Mouse (Mus musculus) MEL (cell line): Measurements from ENCODE around the gene Rpl36a. TPM values are rescaled to one million over a fixed set of nuclear protein-coding genes. Genes with fewer than 3 reads are reported as not detected.

Experiments
- DNase-seq: peaks from one replicate; pipeline ENCODE4 v3.0.0; 2011; ENCODE audit warnings: low read depth, low spot score
- H3K27ac ChIP-seq: 2 replicates; pipeline ENCODE4 v1.5.1; 2012; ENCODE audit warnings: low read depth, mild to moderate bottlenecking, control low read depth, low read length, moderate library complexity; ENCODE audit not compliant: control insufficient read depth
- H3K27me3 ChIP-seq, 2 experiments: fragments of 150-350 bp in 1 of 2; sonication (generic) in 1 of 2; 2 replicates each; pipeline ENCODE4 v1.6.1; 2012; ENCODE audit warnings: low read length in 2 of 2, mild to moderate bottlenecking in 2 of 2, improper control_type of control experiment in 1 of 2, moderate library complexity in 1 of 2; ENCODE audit not compliant: insufficient read depth in 2 of 2, control insufficient read depth in 1 of 2
- H3K36me3 ChIP-seq, 2 experiments: 2 replicates each; pipeline ENCODE4 v1.6.1; 2012 to 2014; ENCODE audit warnings: low read length in 2 of 2, improper control_type of control experiment in 1 of 2, inconsistent platforms in 1 of 2, mild to moderate bottlenecking in 1 of 2; ENCODE audit not compliant: insufficient read depth in 2 of 2, control insufficient read depth in 1 of 2
- H3K4me1 ChIP-seq, 2 experiments: fragments of 150-350 bp in 1 of 2; sonication (generic) in 1 of 2; 2 replicates each; pipeline ENCODE4 v1.6.1; 2012; ENCODE audit warnings: low read length in 2 of 2, improper control_type of control experiment in 1 of 2, mild to moderate bottlenecking in 1 of 2; ENCODE audit not compliant: insufficient read depth in 2 of 2, control insufficient read depth in 1 of 2
- H3K4me3 ChIP-seq, 2 experiments: fragments of 150-350 bp in 1 of 2; sonication (generic) in 1 of 2; 2 replicates each; pipeline ENCODE4 v1.5.1; 2012; ENCODE audit warnings: low read depth in 2 of 2, low read length in 2 of 2, mild to moderate bottlenecking in 2 of 2, moderate library complexity in 2 of 2, control low read depth in 1 of 2, improper control_type of control experiment in 1 of 2; ENCODE audit not compliant: control insufficient read depth in 1 of 2, insufficient read depth in 1 of 2
- H3K79me2 ChIP-seq: 2 replicates; pipeline ENCODE4 v1.6.1; 2012; ENCODE audit warnings: mild to moderate bottlenecking, low read length, moderate library complexity; ENCODE audit not compliant: control insufficient read depth, poor library complexity, insufficient read depth
- H3K9ac ChIP-seq: 2 replicates; pipeline ENCODE4 v1.6.1; 2012; ENCODE audit warnings: low read depth, mild to moderate bottlenecking, control low read depth, low read length, moderate library complexity; ENCODE audit not compliant: control insufficient read depth, poor library complexity, severe bottlenecking
- H3K9me3 ChIP-seq: fragments of 150-350 bp; sonication (generic); replicated peaks from 2 replicates; pipeline ENCODE4 v1.6.1; 2012; ENCODE audit warnings: mild to moderate bottlenecking, low read length, improper control_type of control experiment, moderate library complexity; ENCODE audit not compliant: insufficient read depth
- BHLHE40 ChIP-seq: IDR thresholded peaks from 2 replicates; pipeline ENCODE4 v1.6.1; 2012; ENCODE audit warnings: low read depth, mild to moderate bottlenecking, inconsistent platforms, low read length, improper control_type of control experiment, borderline replicate concordance
- CHD1 ChIP-seq: IDR thresholded peaks from 2 replicates; pipeline ENCODE4 v1.6.1; 2012; ENCODE audit warnings: low read depth, mild to moderate bottlenecking, inconsistent platforms, low read length, improper control_type of control experiment
- CHD2 ChIP-seq: IDR thresholded peaks from 2 replicates; pipeline ENCODE4 v1.6.1; 2011; ENCODE audit warnings: low read length, improper control_type of control experiment
- CTCF ChIP-seq, 3 experiments: IDR thresholded peaks in 2 of 3; conservative IDR thresholded peaks in 1 of 3; 2 replicates each; pipeline ENCODE4 v1.5.1; 2011 to 2012; ENCODE audit warnings: low read length in 3 of 3, low read depth in 2 of 3, mild to moderate bottlenecking in 2 of 3, improper control_type of control experiment in 1 of 3, inconsistent platforms in 1 of 3, mixed read lengths in 1 of 3, moderate library complexity in 1 of 3; ENCODE audit not compliant: control insufficient read depth in 1 of 3, insufficient read depth in 1 of 3, poor library complexity in 1 of 3, severe bottlenecking in 1 of 3
- E2F4 ChIP-seq: IDR thresholded peaks from 2 replicates; pipeline ENCODE4 v1.6.1; 2011; ENCODE audit warnings: low read depth, low read length, improper control_type of control experiment, borderline replicate concordance
- ELF1 ChIP-seq: IDR thresholded peaks from 2 replicates; pipeline ENCODE4 v1.6.1; 2014; ENCODE audit warnings: low read depth, mild to moderate bottlenecking, inconsistent platforms, low read length, improper control_type of control experiment, moderate library complexity
- EP300 ChIP-seq, 2 experiments: IDR thresholded peaks; 2 replicates each; pipeline ENCODE4 v1.6.1; 2011; ENCODE audit warnings: improper control_type of control experiment in 2 of 2, low read length in 2 of 2, low read depth in 1 of 2, mild to moderate bottlenecking in 1 of 2
- ETS1 ChIP-seq: IDR thresholded peaks from 2 replicates; pipeline ENCODE4 v1.6.1; 2012; ENCODE audit warnings: low read depth, mild to moderate bottlenecking, inconsistent platforms, low read length, improper control_type of control experiment, moderate library complexity
- GABPA ChIP-seq: IDR thresholded peaks from 2 replicates; pipeline ENCODE4 v1.6.1; 2012; ENCODE audit warnings: low read depth, mild to moderate bottlenecking, inconsistent platforms, low read length, improper control_type of control experiment, moderate library complexity
- GATA1 ChIP-seq: IDR thresholded peaks from 2 replicates; pipeline ENCODE4 v1.6.1; 2011; ENCODE audit warnings: low read depth, low read length, improper control_type of control experiment
- HCFC1 ChIP-seq: IDR thresholded peaks from 2 replicates; pipeline ENCODE4 v1.6.1; 2012; ENCODE audit warnings: low read depth, mild to moderate bottlenecking, inconsistent platforms, low read length, improper control_type of control experiment, moderate library complexity
- JUND ChIP-seq: IDR thresholded peaks from 2 replicates; pipeline ENCODE4 v1.6.1; 2011; ENCODE audit warnings: low read depth, mild to moderate bottlenecking, improper control_type of control experiment, low read length
- KAT2A ChIP-seq: conservative IDR thresholded peaks from 2 replicates; pipeline ENCODE4 v1.6.1; 2012; ENCODE audit warnings: low read depth, low read length, improper control_type of control experiment, inconsistent platforms
- MAFK ChIP-seq: IDR thresholded peaks from 2 replicates; pipeline ENCODE4 v1.6.1; 2011; ENCODE audit warnings: low read depth, mild to moderate bottlenecking, low read length, improper control_type of control experiment, borderline replicate concordance
- MAZ ChIP-seq: IDR thresholded peaks from 2 replicates; pipeline ENCODE4 v1.6.1; 2012; ENCODE audit warnings: low read depth, mild to moderate bottlenecking, inconsistent platforms, low read length, improper control_type of control experiment
- MEF2A ChIP-seq: IDR thresholded peaks from 2 replicates; pipeline ENCODE4 v1.6.1; 2014; ENCODE audit warnings: low read depth, mild to moderate bottlenecking, inconsistent platforms, low read length, improper control_type of control experiment; ENCODE audit not compliant: poor library complexity, insufficient replicate concordance, severe bottlenecking; ENCODE audit errors: extremely low read depth
- MXI1 ChIP-seq: IDR thresholded peaks from 2 replicates; pipeline ENCODE4 v1.6.1; 2011; ENCODE audit warnings: mild to moderate bottlenecking, low read depth, low read length, improper control_type of control experiment
- MYB ChIP-seq: IDR thresholded peaks from 2 replicates; pipeline ENCODE4 v1.6.1; 2011; ENCODE audit warnings: mild to moderate bottlenecking, low read depth, low read length, improper control_type of control experiment
- MYC ChIP-seq: IDR thresholded peaks from 2 replicates; pipeline ENCODE4 v1.6.1; 2011; ENCODE audit warnings: low read depth, mild to moderate bottlenecking, low read length, improper control_type of control experiment, moderate library complexity
- NELFE ChIP-seq: IDR thresholded peaks from 2 replicates; pipeline ENCODE4 v1.6.1; 2011; ENCODE audit warnings: low read depth, low read length, improper control_type of control experiment
- NRF1 ChIP-seq: IDR thresholded peaks from 2 replicates; pipeline ENCODE4 v1.6.1; 2014; ENCODE audit warnings: low read depth, mild to moderate bottlenecking, inconsistent platforms, low read length, improper control_type of control experiment, moderate library complexity; ENCODE audit not compliant: poor library complexity, insufficient read depth, severe bottlenecking
- POLR2A ChIP-seq, 2 experiments: IDR thresholded peaks; 2 replicates each; pipeline ENCODE4 v1.6.1; 2011 to 2012; ENCODE audit warnings: low read length in 2 of 2, mild to moderate bottlenecking in 2 of 2, control low read depth in 1 of 2, improper control_type of control experiment in 1 of 2, low read depth in 1 of 2, moderate library complexity in 1 of 2; ENCODE audit not compliant: control insufficient read depth in 1 of 2, insufficient read depth in 1 of 2, poor library complexity in 1 of 2
- POLR2AphosphoS5 ChIP-seq: IDR thresholded peaks from 2 replicates; pipeline ENCODE4 v1.6.1; 2012; ENCODE audit warnings: low read depth, borderline replicate concordance, mild to moderate bottlenecking, inconsistent platforms, low read length, moderate library complexity, mixed read lengths
- RCOR1 ChIP-seq: IDR thresholded peaks from 2 replicates; pipeline ENCODE4 v1.6.1; 2012; ENCODE audit warnings: low read depth, mild to moderate bottlenecking, inconsistent platforms, low read length, improper control_type of control experiment
- SIN3A ChIP-seq: IDR thresholded peaks from 2 replicates; pipeline ENCODE4 v1.6.1; 2012; ENCODE audit warnings: low read length, improper control_type of control experiment, inconsistent platforms
- SMC3 ChIP-seq: IDR thresholded peaks from 2 replicates; pipeline ENCODE4 v1.6.1; 2011; ENCODE audit warnings: low read depth, low read length, improper control_type of control experiment
- TAL1 ChIP-seq: IDR thresholded peaks from 2 replicates; pipeline ENCODE4 v1.6.1; 2012; ENCODE audit warnings: mild to moderate bottlenecking, inconsistent platforms, low read length, moderate library complexity, mixed read lengths
- TBP ChIP-seq: IDR thresholded peaks from 2 replicates; pipeline ENCODE4 v1.8.0; 2011; ENCODE audit warnings: low read depth, low read length, improper control_type of control experiment
- UBTF ChIP-seq: IDR thresholded peaks from 2 replicates; pipeline ENCODE4 v1.6.1; 2012; ENCODE audit warnings: low read depth, mild to moderate bottlenecking, inconsistent platforms, low read length, improper control_type of control experiment, moderate library complexity, borderline replicate concordance; ENCODE audit not compliant: insufficient read depth
- USF1 ChIP-seq: IDR thresholded peaks from 2 replicates; pipeline ENCODE4 v1.6.1; 2014; ENCODE audit warnings: low read depth, mild to moderate bottlenecking, inconsistent platforms, low read length, improper control_type of control experiment, moderate library complexity
- USF2 ChIP-seq, 2 experiments: IDR thresholded peaks; 2 replicates each; pipeline ENCODE4 v1.6.1; 2011 to 2012; ENCODE audit warnings: improper control_type of control experiment in 2 of 2, low read length in 2 of 2, borderline replicate concordance in 1 of 2, inconsistent platforms in 1 of 2, low read depth in 1 of 2, mild to moderate bottlenecking in 1 of 2; ENCODE audit not compliant: insufficient read depth in 1 of 2
- ZC3H11A ChIP-seq: IDR thresholded peaks from 2 replicates; pipeline ENCODE4 v1.6.1; 2012; ENCODE audit warnings: low read depth, mild to moderate bottlenecking, inconsistent platforms, low read length, improper control_type of control experiment
- ZKSCAN1 ChIP-seq: IDR thresholded peaks from 2 replicates; pipeline ENCODE4 v1.6.1; 2012; ENCODE audit warnings: low read depth, mild to moderate bottlenecking, inconsistent platforms, low read length, improper control_type of control experiment, moderate library complexity
- ZMIZ1 ChIP-seq: IDR thresholded peaks from 2 replicates; pipeline ENCODE4 v1.6.1; 2012; ENCODE audit warnings: low read depth, mild to moderate bottlenecking, inconsistent platforms, low read length, improper control_type of control experiment, moderate library complexity
- ZNF384 ChIP-seq: IDR thresholded peaks from 2 replicates; pipeline ENCODE4 v1.6.1; 2012; ENCODE audit warnings: low read depth, mild to moderate bottlenecking, inconsistent platforms, low read length, improper control_type of control experiment
- polyA plus RNA-seq, 2 experiments: library from polyadenylated mRNA; stranded (reverse) in 1 of 2; unstranded in 1 of 2; fragments of >175 nt in 1 of 2; fragments of >200 nt in 1 of 2; gene quantifications; 2 replicates each; pipeline versions ENCODE4 v1.2.1 to v1.2.4; 2012; ENCODE audit warnings: low replicate concordance in 2 of 2, low read depth in 1 of 2; ENCODE audit not compliant: insufficient read length in 2 of 2, insufficient read depth in 1 of 2, missing spikeins in 1 of 2
- total RNA-seq: library from RNA; depleted of rRNA; stranded (reverse); fragments of 300-350 nt; gene quantifications from 2 replicates; pipeline ENCODE4 v1.2.3, GENCODE M21; 2012

Gene Rpl36a
- total and polyA plus RNA-seq, 3 experiments: 1,673 to 6,935 TPM; not detected in 1

- Histone ChIP-seq H3K79me2 (peaks cover 30% of the 10 kb centered on the region), H3K9me3 (no peaks in the 10 kb centered on the region), H3K27ac (peak within 1 kb of the TSS; percentile 99), H3K4me1 (peaks cover 3 to 9% of the 10 kb centered on the region in 2 experiments; a peak in 3 of 4 replicates), H3K9ac (peak within 1 kb of the TSS; percentile 99), H3K36me3 (peaks cover 32 to 38% of the 10 kb centered on the region in 2 experiments), H3K27me3 (no peaks in the 10 kb centered on the region), H3K4me3 (peak within 1 kb of the TSS; percentile 92 to 97)
- peak; percentile 95 for DNase-seq
- TF ChIP-seq UBTF (no peak), GATA1 (no peak), POLR2A (IDR thresholded peaks at IDR 0.05; ENCODE audit: control insufficient read depth in 1 of 2, insufficient read depth in 1 of 2, low read depth in 1 of 2, low read length in 2 of 2, poor library complexity in 1 of 2) (peak in 1 of 2 experiments; percentile 89; a peak in 2 of 4 replicates), MYB (no peak), KAT2A (no peak), NRF1 (peak; percentile 55), E2F4 (peak; percentile 90; the same call in 1 of the 2 replicates), NELFE (peak; percentile 91), MXI1 (peak; percentile 85), ZC3H11A (no peak), CTCF (IDR thresholded peaks at IDR 0.05 in 2 of 3, conservative IDR thresholded peaks at IDR 0.05 in 1 of 3; ENCODE audit: control insufficient read depth in 1 of 3, insufficient read depth in 1 of 3, low read depth in 2 of 3, low read length in 3 of 3, poor library complexity in 1 of 3, severe bottlenecking in 1 of 3) (no peak), CHD2 (no peak), POLR2AphosphoS5 (no peak), RCOR1 (no peak), ZNF384 (no peak), JUND (no peak), CHD1 (no peak), SMC3 (no peak), ZKSCAN1 (no peak), ETS1 (no peak; the same call in 1 of the 2 replicates), TBP (peak; percentile 43; the same call in 1 of the 2 replicates), MYC (peak; percentile 97), MEF2A (no peak), ZMIZ1 (peak; percentile 62; the same call in 1 of the 2 replicates), SIN3A (peak; percentile 75), MAFK (no peak), TAL1 (no peak), GABPA (no peak), EP300 (IDR thresholded peaks at IDR 0.05; ENCODE audit: low read depth in 1 of 2, low read length in 2 of 2) (no peak), BHLHE40 (no peak; the same call in 1 of the 2 replicates), USF2 (IDR thresholded peaks at IDR 0.05; ENCODE audit: borderline replicate concordance in 1 of 2, insufficient read depth in 1 of 2, low read depth in 1 of 2, low read length in 2 of 2) (peak in 1 of 2 experiments; percentile 55; a peak in 1 of 4 replicates), HCFC1 (peak; percentile 59; the same call in 1 of the 2 replicates), MAZ (peak; percentile 24; the same call in 1 of the 2 replicates), USF1 (peak; percentile 91), ELF1 (peak; percentile 28; the same call in 1 of the 2 replicates)
These were observed 44.1 kb upstream of the Rpl36a start, which contains the start of gene Timm8a1 for GRCm38 (mm10) chrX:134541145-134541954. Timm8a1 (minus strand) TSS chrX:134541865.
